Mouse (Mus musculus): ENCODE measurements around the gene Sapcd2.
"Not testable (repeated sequence)": the region's sequence is repeated elsewhere in the genome, so short reads cannot be mapped to it uniquely, and the experiment has no call there.

Sapcd2 gene

GRCm38 (mm10) chr2:25372644-25373391, 697 bp downstream of the Sapcd2 start:
- no peak for DNase-seq (ENCODE audit: low spot score)

GRCm38 (mm10) chr2:25373431-25373830, 1.3 kb downstream of the Sapcd2 start:
- no peak for DNase-seq (ENCODE audit: low spot score)

- no peak for DNase-seq (ENCODE audit: low spot score)
Observed at GRCm38 (mm10) chr2:25376589-25376988, 4.5 kb downstream of the Sapcd2 start.

GRCm38 (mm10) chr2:25384492-25384891, 12.4 kb downstream of the Sapcd2 start:
- no peak for DNase-seq (ENCODE audit: low spot score)

GRCm38 (mm10) chr2:25391266-25391665, 19.1 kb downstream of the Sapcd2 start:
- DNase-seq (ENCODE audit: low spot score): no peak

- DNase-seq (ENCODE audit: low spot score): peak; percentile 30
Observed at GRCm38 (mm10) chr2:25394281-25395221, 22.4 kb downstream of the Sapcd2 start.

- DNase-seq (ENCODE audit: low spot score): peak; percentile 37
Observed at GRCm38 (mm10) chr2:25395721-25396596, 23.8 kb downstream of the Sapcd2 start, which contains the start of gene Entpd2. Gene Entpd2, plus strand, starts transcription at chr2:25395874.

- DNase-seq (ENCODE audit: low spot score): peak; percentile 38
Observed at GRCm38 (mm10) chr2:25396597-25396983, 24.5 kb downstream of the Sapcd2 start.

GRCm38 (mm10) chr2:25397010-25397409, 24.9 kb downstream of the Sapcd2 start:
- DNase-seq (ENCODE audit: low spot score): no peak

GRCm38 (mm10) chr2:25398065-25398464, 25.9 kb downstream of the Sapcd2 start:
- no peak for DNase-seq (ENCODE audit: low spot score)

GRCm38 (mm10) chr2:25399051-25399450, 26.9 kb downstream of the Sapcd2 start, which contains the start of gene Npdc1:
Gene Npdc1, plus strand, starts transcription at chr2:25399351.
- no peak for DNase-seq (ENCODE audit: low spot score)

- DNase-seq (ENCODE audit: low spot score): no peak
Observed at GRCm38 (mm10) chr2:25400291-25400690, 28.2 kb downstream of the Sapcd2 start.

GRCm38 (mm10) chr2:25400764-25401163, 28.6 kb downstream of the Sapcd2 start:
- DNase-seq (ENCODE audit: low spot score): peak; percentile 73

GRCm38 (mm10) chr2:25402377-25402971, 30.4 kb downstream of the Sapcd2 start:
- peak; percentile 61 for DNase-seq (ENCODE audit: low spot score)

- peak; percentile 78 for DNase-seq (ENCODE audit: low spot score)
Observed at GRCm38 (mm10) chr2:25402972-25403601, 31.0 kb downstream of the Sapcd2 start.

GRCm38 (mm10) chr2:25403994-25404393, 31.9 kb downstream of the Sapcd2 start:
- no peak for DNase-seq (ENCODE audit: low spot score)

GRCm38 (mm10) chr2:25408908-25409307, 36.8 kb downstream of the Sapcd2 start:
- DNase-seq (ENCODE audit: low spot score): no peak

GRCm38 (mm10) chr2:25413436-25413835, 41.3 kb downstream of the Sapcd2 start:
- DNase-seq (ENCODE audit: low spot score): not testable (repeated sequence)

- no peak for DNase-seq (ENCODE audit: low spot score)
Observed at GRCm38 (mm10) chr2:25417426-25417825, 45.3 kb downstream of the Sapcd2 start.

GRCm38 (mm10) chr2:25421896-25422295, 49.8 kb downstream of the Sapcd2 start:
- no peak for DNase-seq (ENCODE audit: low spot score)
